14 mouse cellular contexts compared by ENCODE assay signal in the genomic region with DNA sequence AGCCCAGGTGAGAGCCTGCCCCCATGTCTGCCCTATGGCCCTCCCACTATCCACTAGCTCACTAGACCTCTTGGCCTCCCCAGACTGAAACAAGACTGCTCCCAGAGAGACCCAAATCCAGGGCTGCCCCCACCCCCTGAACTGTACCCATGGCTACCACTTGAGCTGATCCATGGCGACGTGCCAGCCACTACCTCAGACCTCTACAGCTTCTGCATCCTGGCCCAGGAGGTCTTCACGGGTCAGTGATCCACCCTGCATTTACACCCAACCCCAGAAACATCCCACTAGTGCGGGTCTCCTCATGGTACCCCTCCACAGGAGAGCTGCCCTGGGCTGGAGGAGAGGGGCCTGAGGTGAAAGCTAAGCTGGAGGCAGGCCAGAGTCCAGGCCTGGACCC. TPM values are rescaled to one million over a fixed set of nuclear protein-coding genes. Genes with fewer than 3 reads are reported as not detected.
A peak's percentile ranks its signal among the peaks of the same experiment; 100 is the strongest.
DNase-seq lines count a peak whose midpoint lies in the region; ATAC-seq and TF ChIP-seq lines count a peak whose summit lies in the region.
"Had no signal": no experiment of that assay in that cellular context is flagged by ENCODE, and none has a peak within 500 bp of the region (broad histone marks: within the 10 kb centered on the region; RNA-seq: fewer than 3 reads in every experiment).

No protein-coding gene starts in this region.

- no peak overlapping the region for H3K4me2 ChIP-seq in hindbrain, embryonic 13.5 days
- H3K4me2 ChIP-seq in midbrain, embryonic 13.5 days (replicated peaks), result no peak overlapping the region
- no peak overlapping the region for H3K4me2 ChIP-seq in stomach, postnatal 0 days (replicated peaks; ENCODE audit: low read depth)
- H3K4me2 ChIP-seq: hindbrain, embryonic 15.5 days; liver, embryonic 15.5 days had no signal

- H3K9me3 ChIP-seq in hindbrain, embryonic 13.5 days, result no peaks in the 10 kb centered on the region
- no peaks in the 10 kb centered on the region for H3K9me3 ChIP-seq in midbrain, embryonic 13.5 days
- no peaks in the 10 kb centered on the region for H3K9me3 ChIP-seq in stomach, postnatal 0 days (ENCODE audit: control insufficient read depth, low read length)
- H3K9me3 ChIP-seq: hindbrain, embryonic 15.5 days; liver, embryonic 15.5 days; megakaryocyte, embryonic 14.5 days had no signal

- no peak for TF ChIP-seq EP300 in stomach, postnatal 0 days (optimal IDR thresholded peaks at IDR 0.05)

- H3K27me3 ChIP-seq in kidney, adult 2 months (replicated peaks; ENCODE audit: control insufficient read depth, insufficient read depth, low read length), result no peaks in the 10 kb centered on the region
- H3K27me3 ChIP-seq in hindbrain, embryonic 13.5 days, result no peaks in the 10 kb centered on the region
- H3K27me3 ChIP-seq in midbrain, embryonic 13.5 days, result no peaks in the 10 kb centered on the region; the same call in 1 of the 2 replicates
- no peaks in the 10 kb centered on the region for H3K27me3 ChIP-seq in stomach, postnatal 0 days (ENCODE audit: control insufficient read depth, insufficient read depth, low read length)
- H3K27me3 ChIP-seq: hindbrain, embryonic 15.5 days; liver, embryonic 15.5 days had no signal

- H3K4me3 ChIP-seq in kidney, adult 2 months (ENCODE audit: insufficient read depth, low read depth, low read length), result no peak overlapping the region
- no peak overlapping the region for H3K4me3 ChIP-seq in hindbrain, embryonic 13.5 days
- H3K4me3 ChIP-seq in midbrain, embryonic 13.5 days (replicated peaks), result no peak overlapping the region
- no peak overlapping the region for H3K4me3 ChIP-seq in stomach, postnatal 0 days (ENCODE audit: low read depth, low read length)
- H3K4me3 ChIP-seq: hindbrain, embryonic 15.5 days; liver, embryonic 15.5 days; megakaryocyte, embryonic 14.5 days had no signal

- WGBS in kidney, adult 2 months, result 53% methylated on average over 4 of the region's 4 CpGs
- WGBS in hindbrain, embryonic 13.5 days, result 57% methylated on average over 4 of the region's 4 CpGs
- 46% methylated on average over 4 of the region's 4 CpGs for WGBS in midbrain, embryonic 13.5 days
- 71% methylated on average over 4 of the region's 4 CpGs for WGBS in stomach, postnatal 0 days

- TF ChIP-seq POLR2A in kidney, adult 2 months (IDR thresholded peaks at IDR 0.05; ENCODE audit: low read depth, low read length), result no peak

- peak overlapping the region; percentile 46; the same call in 1 of the 2 replicates for H3K9ac ChIP-seq in hindbrain, embryonic 13.5 days
- H3K9ac ChIP-seq in midbrain, embryonic 13.5 days (replicated peaks), result peak overlapping the region; percentile 14; the same call in 1 of the 2 replicates
- no peak overlapping the region for H3K9ac ChIP-seq in stomach, postnatal 0 days (ENCODE audit: low read length)
- H3K9ac ChIP-seq: hindbrain, embryonic 15.5 days; liver, embryonic 15.5 days had no signal

- 0 out of 2 replicates have a peak, but pooled peaks have one; percentile 3 for ATAC-seq in hindbrain, embryonic 13.5 days (ENCODE audit: low FRiP score)
- ATAC-seq in midbrain, embryonic 13.5 days, result peak; percentile 10
- no peak; the same call in 1 of the 2 replicates for ATAC-seq in stomach, postnatal 0 days (ENCODE audit: low FRiP score, low TSS enrichment)

- peak; percentile 17 for DNase-seq in kidney, adult 2 months
- no peak for DNase-seq in kidney, adult 18-20 months
- DNase-seq in cerebellum, postnatal 36 days, result peak; percentile 15 to 26
- DNase-seq in adrenal gland, adult 2 months, result no peak
- no peak for DNase-seq in left cerebral cortex, adult 8-10 months (ENCODE audit: low spot score in 2 of 2)
- no peak for DNase-seq in stomach, postnatal 0 days (ENCODE audit: low spot score)
- DNase-seq: adrenal gland, postnatal 10 days; layer of hippocampus, adult 9-11 months had no signal

- no peaks in the 10 kb centered on the region for H3K4me1 ChIP-seq in kidney, adult 2 months (ENCODE audit: control insufficient read depth, insufficient read depth, low read length)
- H3K4me1 ChIP-seq in hindbrain, embryonic 13.5 days (replicated peaks), result peaks cover 8% of the 10 kb centered on the region
- peaks cover 14% of the 10 kb centered on the region for H3K4me1 ChIP-seq in midbrain, embryonic 13.5 days (replicated peaks)
- no peaks in the 10 kb centered on the region for H3K4me1 ChIP-seq in stomach, postnatal 0 days (replicated peaks; ENCODE audit: control insufficient read depth, insufficient read depth)
- H3K4me1 ChIP-seq: hindbrain, embryonic 15.5 days; liver, embryonic 15.5 days; megakaryocyte, embryonic 14.5 days had no signal

- no peak for TF ChIP-seq CTCF in kidney, adult 2 months (conservative IDR thresholded peaks at IDR 0.05; ENCODE audit: insufficient read depth, insufficient read length, low read depth, low read length)
- no peak for TF ChIP-seq CTCF in stomach, postnatal 0 days (IDR thresholded peaks at IDR 0.05; ENCODE audit: low read depth)

- no peak overlapping the region for H3K27ac ChIP-seq in kidney, adult 2 months (ENCODE audit: insufficient read depth, low read depth, low read length)
- no peak overlapping the region for H3K27ac ChIP-seq in hindbrain, embryonic 13.5 days
- no peak overlapping the region for H3K27ac ChIP-seq in midbrain, embryonic 13.5 days
- no peak overlapping the region for H3K27ac ChIP-seq in stomach, postnatal 0 days (replicated peaks)
- H3K27ac ChIP-seq: hindbrain, embryonic 15.5 days; liver, embryonic 15.5 days had no signal

- no peaks in the 10 kb centered on the region for H3K36me3 ChIP-seq in kidney, adult 2 months (ENCODE audit: control insufficient read depth, insufficient read depth, low read length)
- H3K36me3 ChIP-seq in hindbrain, embryonic 13.5 days, result peaks cover 28% of the 10 kb centered on the region
- peaks cover 32% of the 10 kb centered on the region for H3K36me3 ChIP-seq in midbrain, embryonic 13.5 days
- 0 out of 2 replicates have a peak, but pooled peaks cover 7% of the 10 kb centered on the region for H3K36me3 ChIP-seq in stomach, postnatal 0 days (ENCODE audit: control insufficient read depth, insufficient read depth, low read length)

RNA-seq across cellular contexts. Expression of a gene that starts 14.5 kb away (rescaled TPM):
- polyA plus RNA-seq in kidney, adult 2 months (2012; rRNA removed), result 7.4 and 7.8 TPM in 2 replicates
- 103 and 111 TPM in 2 replicates for polyA plus RNA-seq in hindbrain, embryonic 13.5 days (2015; fragmentation: Nextera tagmentation; extraction: Ambion mirVana)
- 106 and 114 TPM in 2 replicates for polyA plus RNA-seq in midbrain, embryonic 13.5 days (2015; fragmentation: Nextera tagmentation; extraction: Ambion mirVana)
- total RNA-seq in adrenal gland, adult 2 months (2021), result 1 to 10 TPM; 2.2 to 3.1 TPM
- 20.3 and 23.2 TPM in 2 replicates for polyA plus RNA-seq in adrenal gland, adult 2 months (2012; rRNA removed)
- 100 to 1,000 TPM; 177 to 184 (median 178) TPM for total RNA-seq in left cerebral cortex, adult 8-10 months (2022)
- polyA plus RNA-seq in stomach, postnatal 0 days (2015; fragmentation: Nextera tagmentation; extraction: Ambion mirVana), result 1.5 and 1.6 TPM in 2 replicates

RNA-seq across cellular contexts. Expression of a gene that starts 27.0 kb away (rescaled TPM):
- polyA plus RNA-seq in kidney, adult 2 months (2012; rRNA removed), result 218 and 246 TPM in 2 replicates
- not detected in 2 replicates for polyA plus RNA-seq in hindbrain, embryonic 13.5 days (2015; fragmentation: Nextera tagmentation; extraction: Ambion mirVana)
- polyA plus RNA-seq in midbrain, embryonic 13.5 days (2015; fragmentation: Nextera tagmentation; extraction: Ambion mirVana), result not detected in 2 replicates
- under 1 TPM in 1 of 2 experiments, not detected in 1; 0.86 TPM for total RNA-seq in adrenal gland, adult 2 months (2021)
- 0.10 TPM in 1 of 2 replicates, not detected in the other for polyA plus RNA-seq in adrenal gland, adult 2 months (2012; rRNA removed)
- total RNA-seq in left cerebral cortex, adult 8-10 months (2022), result not detected
- polyA plus RNA-seq in stomach, postnatal 0 days (2015; fragmentation: Nextera tagmentation; extraction: Ambion mirVana), result 0.42 and 0.68 TPM in 2 replicates
- polyA plus RNA-seq: cortical plate, adult 2 months had no signal

RNA-seq across cellular contexts. Expression of a gene that starts 31.6 kb away (rescaled TPM):
- polyA plus RNA-seq in kidney, adult 2 months (2012; rRNA removed), result 21.6 and 50.4 TPM in 2 replicates
- polyA plus RNA-seq in hindbrain, embryonic 13.5 days (2015; fragmentation: Nextera tagmentation; extraction: Ambion mirVana), result 7.8 and 7.9 TPM in 2 replicates
- 5.7 and 6.6 TPM in 2 replicates for polyA plus RNA-seq in midbrain, embryonic 13.5 days (2015; fragmentation: Nextera tagmentation; extraction: Ambion mirVana)
- total RNA-seq in adrenal gland, adult 2 months (2021), result 10 to 100 TPM; 22.4 to 38.7 TPM
- polyA plus RNA-seq in adrenal gland, adult 2 months (2012; rRNA removed), result 96.2 and 110 TPM in 2 replicates
- total RNA-seq in left cerebral cortex, adult 8-10 months (2022), result 1 to 10 TPM; 5.5 to 8.1 (median 6.4) TPM
- 66.4 and 75.7 TPM in 2 replicates for polyA plus RNA-seq in stomach, postnatal 0 days (2015; fragmentation: Nextera tagmentation; extraction: Ambion mirVana)

RNA-seq across cellular contexts. Expression of a gene that starts 31.7 kb away (rescaled TPM):
- polyA plus RNA-seq in kidney, adult 2 months (2012; rRNA removed), result 7.1 and 8.5 TPM in 2 replicates
- 8.1 and 8.4 TPM in 2 replicates for polyA plus RNA-seq in hindbrain, embryonic 13.5 days (2015; fragmentation: Nextera tagmentation; extraction: Ambion mirVana)
- 8.7 and 12.3 TPM in 2 replicates for polyA plus RNA-seq in midbrain, embryonic 13.5 days (2015; fragmentation: Nextera tagmentation; extraction: Ambion mirVana)
- total RNA-seq in adrenal gland, adult 2 months (2021), result 1 to 10 TPM; 6.8 to 7.0 TPM
- polyA plus RNA-seq in adrenal gland, adult 2 months (2012; rRNA removed), result 10.4 and 10.8 TPM in 2 replicates
- 1 to 10 TPM; 3.4 to 4.4 (median 4.0) TPM for total RNA-seq in left cerebral cortex, adult 8-10 months (2022)
- polyA plus RNA-seq in stomach, postnatal 0 days (2015; fragmentation: Nextera tagmentation; extraction: Ambion mirVana), result 2.2 and 2.3 TPM in 2 replicates

RNA-seq across cellular contexts. Expression of a gene that starts 39.2 kb away (rescaled TPM):
- polyA plus RNA-seq in kidney, adult 2 months (2012; rRNA removed), result 29.0 and 33.8 TPM in 2 replicates
- polyA plus RNA-seq in hindbrain, embryonic 13.5 days (2015; fragmentation: Nextera tagmentation; extraction: Ambion mirVana), result 51.7 and 57.9 TPM in 2 replicates
- polyA plus RNA-seq in midbrain, embryonic 13.5 days (2015; fragmentation: Nextera tagmentation; extraction: Ambion mirVana), result 54.4 and 60.4 TPM in 2 replicates
- 10 to 100 TPM; 43.7 to 71.4 TPM for total RNA-seq in adrenal gland, adult 2 months (2021)
- polyA plus RNA-seq in adrenal gland, adult 2 months (2012; rRNA removed), result 47.5 and 53.5 TPM in 2 replicates
- total RNA-seq in left cerebral cortex, adult 8-10 months (2022), result 10 to 100 TPM; 33.8 to 45.0 (median 41.1) TPM
- 30.2 and 30.9 TPM in 2 replicates for polyA plus RNA-seq in stomach, postnatal 0 days (2015; fragmentation: Nextera tagmentation; extraction: Ambion mirVana)

Comparison
In these comparisons a context has a peak if more than half of its experiments do, and no peak if none do; other contexts are left out.
1. DNase-seq: peak in kidney, adult 2 months (single experiment) and cerebellum, postnatal 36 days (2 of 2); none in kidney, adult 18-20 months (single experiment), adrenal gland, adult 2 months (single experiment), left cerebral cortex, adult 8-10 months (0 of 2) and stomach, postnatal 0 days (single experiment).
2. RNA of a gene that starts 27.0 kb away (polyA plus RNA-seq): 218 to 246 TPM in kidney, adult 2 months; 0.42 to 0.68 TPM in stomach, postnatal 0 days, not detected in midbrain, embryonic 13.5 days, not detected in hindbrain, embryonic 13.5 days and 0.10 TPM in adrenal gland, adult 2 months; every median in the first group is over 100 times any median in the second.